Mouse (Mus musculus) G1E (cell line): ENCODE measurements around the gene Pgm5.

ENCODE experiments used
- CTCF ChIP-seq: IDR thresholded peaks from 2 replicates; pipeline ENCODE4 v1.5.1; 2012; ENCODE audit warnings: low read depth, low read length, inconsistent platforms, mixed read lengths
- GATA1 ChIP-seq: IDR thresholded peaks from 2 replicates; pipeline ENCODE4 v1.6.1; 2012; ENCODE audit warnings: borderline replicate concordance, low read length, inconsistent platforms, mixed read lengths

- TF ChIP-seq CTCF = no peak
- TF ChIP-seq GATA1 = no peak
These were observed 161.0 kb downstream of the Pgm5 start for GRCm38 (mm10) chr19:24700664-24701063.
